Mouse (Mus musculus) C2C12 (cell line): Measurements from ENCODE around the gene Golga1. TPM values are rescaled to one million over a fixed set of nuclear protein-coding genes. Genes with fewer than 3 reads are reported as not detected.
A peak's percentile ranks its signal among the peaks of the same experiment; 100 is the strongest.

ENCODE experiments used
- H3K27me3 ChIP-seq: one replicate; pipeline ENCODE4 v1.6.1; 2011; ENCODE audit not compliant: control insufficient read depth, insufficient read depth, insufficient read length
- H3K36me3 ChIP-seq: one replicate; pipeline ENCODE4 v1.6.1; 2011; ENCODE audit not compliant: control insufficient read depth, insufficient read depth
- H3K4me3 ChIP-seq: one replicate; pipeline ENCODE4 v1.5.1; 2011; ENCODE audit warnings: mild to moderate bottlenecking, control low read depth; ENCODE audit not compliant: poor library complexity, insufficient read depth, severe bottlenecking
- H3K79me2 ChIP-seq: one replicate; pipeline ENCODE4 v1.6.1; 2011; ENCODE audit not compliant: control insufficient read depth, insufficient read depth
- H3K79me3 ChIP-seq: one replicate; pipeline ENCODE4 v1.6.1; 2011; ENCODE audit warnings: low read depth, control low read depth
- H3ac ChIP-seq: one replicate; pipeline ENCODE3; 2011; ENCODE audit warnings: low read depth; ENCODE audit not compliant: control insufficient read depth, insufficient read length
- CEBPB ChIP-seq: IDR thresholded peaks from one replicate; pipeline ENCODE4 v1.6.1; 2011; ENCODE audit warnings: low read depth, mild to moderate bottlenecking, control low read depth, moderate library complexity
- CTCF ChIP-seq: IDR thresholded peaks from one replicate; pipeline ENCODE4 v1.5.1; 2011; ENCODE audit not compliant: control insufficient read depth, insufficient read depth, insufficient read length
- FOSL1 ChIP-seq: IDR thresholded peaks from one replicate; pipeline ENCODE4 v1.8.0; 2011; ENCODE audit warnings: mild to moderate bottlenecking, low read length; ENCODE audit not compliant: poor library complexity, insufficient read depth, severe bottlenecking
- MAX ChIP-seq: IDR thresholded peaks from one replicate; pipeline ENCODE4 v1.6.1; 2011; ENCODE audit warnings: mild to moderate bottlenecking, control low read depth
- MYOD1 ChIP-seq: IDR thresholded peaks from one replicate; pipeline ENCODE4 v1.6.1; 2011; ENCODE audit warnings: low read depth; ENCODE audit not compliant: control insufficient read depth, insufficient read length
- MYOG ChIP-seq: IDR thresholded peaks from one replicate; pipeline ENCODE4 v1.6.1; 2011; ENCODE audit not compliant: control insufficient read depth, insufficient read length; ENCODE audit errors: extremely low read depth
- USF1 ChIP-seq: IDR thresholded peaks from one replicate; pipeline ENCODE4 v1.6.1; 2011; ENCODE audit warnings: low read depth, mild to moderate bottlenecking, control low read depth, moderate library complexity
- polyA plus RNA-seq: library from polyadenylated mRNA; unstranded; fragments of >200 nt; fragmentation: generic; extraction: Trizol; gene quantifications from one replicate; pipeline ENCODE4 v1.2.1, GENCODE M21; 2012; ENCODE audit warnings: missing spikeins

The Golga1 gene
- polyA plus RNA-seq, 1 experiment: 4.1 TPM

- no peak overlapping the region for H3K4me3 ChIP-seq
- no peaks in the 10 kb centered on the region for H3K36me3 ChIP-seq
- TF ChIP-seq MYOG (no peak), FOSL1 (no peak), USF1 (no peak), MAX (no peak), MYOD1 (no peak), CTCF (no peak), CEBPB (no peak)
- H3ac ChIP-seq: no peak overlapping the region
- H3K27me3 ChIP-seq: no peaks in the 10 kb centered on the region
- no peaks in the 10 kb centered on the region for H3K79me2 ChIP-seq
- H3K79me3 ChIP-seq: no peaks in the 10 kb centered on the region
Observed at GRCm38 (mm10) chr2:39091966-39092365, 26.6 kb upstream of the Golga1 start.

GRCm38 (mm10) chr2:39082706-39083105 is 17.4 kb upstream of the Golga1 start:
- no peak overlapping the region for H3K4me3 ChIP-seq
- H3K27me3 ChIP-seq: no peaks in the 10 kb centered on the region
- H3K79me3 ChIP-seq: no peaks in the 10 kb centered on the region
- peaks cover 7% of the 10 kb centered on the region for H3K36me3 ChIP-seq
- H3ac ChIP-seq: no peak overlapping the region
- TF ChIP-seq MYOD1 (no peak), CTCF (no peak), CEBPB (no peak), MYOG (no peak), MAX (no peak), USF1 (no peak), FOSL1 (no peak)
- H3K79me2 ChIP-seq: no peaks in the 10 kb centered on the region

GRCm38 (mm10) chr2:39070666-39071065 is 5.3 kb upstream of the Golga1 start:
- TF ChIP-seq CEBPB (no peak), MYOD1 (no peak), FOSL1 (no peak), USF1 (no peak), MYOG (no peak), CTCF (no peak), MAX (no peak)
- Histone ChIP-seq H3K79me3 (no peaks in the 10 kb centered on the region), H3ac (no peak overlapping the region), H3K27me3 (no peaks in the 10 kb centered on the region), H3K79me2 (peaks cover 2% of the 10 kb centered on the region), H3K36me3 (no peaks in the 10 kb centered on the region), H3K4me3 (no peak overlapping the region)

GRCm38 (mm10) chr2:39069096-39069495 is 3.8 kb upstream of the Golga1 start:
- H3K27me3 ChIP-seq: no peaks in the 10 kb centered on the region
- TF ChIP-seq MAX (no peak), CEBPB (no peak), FOSL1 (no peak), CTCF (no peak), USF1 (no peak), MYOD1 (no peak), MYOG (no peak)
- no peak overlapping the region for H3K4me3 ChIP-seq
- H3K79me2 ChIP-seq: peaks cover 18% of the 10 kb centered on the region
- no peaks in the 10 kb centered on the region for H3K36me3 ChIP-seq
- peaks cover 7% of the 10 kb centered on the region for H3K79me3 ChIP-seq
- H3ac ChIP-seq: no peak overlapping the region

- Histone ChIP-seq H3K36me3 (peaks cover 34% of the 10 kb centered on the region), H3K4me3 (peak overlapping the region; percentile 89), H3K79me2 (peaks cover 33% of the 10 kb centered on the region), H3ac (peak overlapping the region; percentile 76), H3K27me3 (no peaks in the 10 kb centered on the region), H3K79me3 (peaks cover 10% of the 10 kb centered on the region)
- TF ChIP-seq MYOG: no peak
- no peak for TF ChIP-seq CEBPB
Observed at GRCm38 (mm10) chr2:39064687-39065399, 498 bp downstream of the Golga1 start.

GRCm38 (mm10) chr2:39048515-39048914 is 16.8 kb downstream of the Golga1 start:
- Histone ChIP-seq H3ac (no peak overlapping the region), H3K79me3 (no peaks in the 10 kb centered on the region), H3K36me3 (peaks cover 77% of the 10 kb centered on the region), H3K79me2 (no peaks in the 10 kb centered on the region), H3K4me3 (no peak overlapping the region), H3K27me3 (no peaks in the 10 kb centered on the region)
- TF ChIP-seq MAX (no peak), USF1 (no peak), MYOG (no peak), MYOD1 (no peak), CEBPB (no peak), FOSL1 (no peak), CTCF (no peak)
